Mouse (Mus musculus) neural tube, embryonic 10.5 days (tissue): ENCODE measurements around the gene Calm2.

Experiments
- DNase-seq: peaks from one replicate; pipeline ENCODE4 v3.0.0-alpha.2; 2017; ENCODE audit warnings: low spot score; ENCODE audit errors: extremely low spot score

The Calm2 gene

GRCm38 (mm10) chr17:87446767-87447611, at the start of gene Calm2:
Gene Calm2 (minus strand): TSS chr17:87446935.
- peak; percentile 99 for DNase-seq

DNA sequence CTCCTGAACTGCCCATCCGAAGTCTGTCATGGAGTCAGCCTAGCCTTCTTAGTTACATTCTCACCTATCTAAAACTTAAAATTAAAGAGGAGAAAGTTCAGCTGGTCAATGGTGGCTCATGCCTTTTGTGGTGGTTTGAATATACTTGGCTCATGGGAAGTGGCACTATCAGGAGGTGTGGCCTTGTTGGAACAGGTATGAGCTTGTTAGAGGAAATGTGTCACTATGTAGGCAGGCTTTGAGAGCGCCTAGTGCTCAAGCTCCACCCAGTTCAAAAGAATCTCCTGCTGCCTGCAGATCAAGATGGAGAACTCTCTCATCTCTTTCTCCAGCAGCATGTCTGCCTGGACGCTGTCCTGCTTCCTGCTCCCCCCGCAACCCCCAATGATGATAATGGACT, 48.8 kb upstream of the Calm2 start:
- no peak for DNase-seq

- DNase-seq = no peak
Observed at GRCm38 (mm10) chr17:87494310-87494709, 47.6 kb upstream of the Calm2 start.

DNA sequence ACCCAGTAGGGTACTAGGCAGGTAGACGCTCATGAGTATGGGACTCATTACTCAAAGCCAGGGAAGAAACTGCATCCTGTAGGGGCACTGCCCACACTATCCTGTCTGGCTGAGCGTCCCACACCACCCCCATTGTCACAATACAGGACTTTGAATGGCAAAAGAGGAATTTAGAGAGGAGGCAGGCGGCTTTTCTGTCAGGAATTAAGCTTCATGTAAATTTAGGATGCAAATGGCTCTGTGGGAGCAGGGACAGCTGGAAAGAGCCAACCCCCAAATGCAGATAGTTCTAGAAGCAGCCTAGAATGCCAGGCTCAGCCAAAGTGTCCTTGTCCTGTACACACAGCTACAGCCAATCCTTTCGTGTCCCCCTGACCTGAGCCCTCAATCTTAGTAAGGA, 45.6 kb upstream of the Calm2 start:
- no peak for DNase-seq

- DNase-seq = no peak
Observed at GRCm38 (mm10) chr17:87490295-87490694, 43.6 kb upstream of the Calm2 start.

GRCm38 (mm10) chr17:87485751-87486150, 39.0 kb upstream of the Calm2 start:
- DNase-seq = no peak

DNA sequence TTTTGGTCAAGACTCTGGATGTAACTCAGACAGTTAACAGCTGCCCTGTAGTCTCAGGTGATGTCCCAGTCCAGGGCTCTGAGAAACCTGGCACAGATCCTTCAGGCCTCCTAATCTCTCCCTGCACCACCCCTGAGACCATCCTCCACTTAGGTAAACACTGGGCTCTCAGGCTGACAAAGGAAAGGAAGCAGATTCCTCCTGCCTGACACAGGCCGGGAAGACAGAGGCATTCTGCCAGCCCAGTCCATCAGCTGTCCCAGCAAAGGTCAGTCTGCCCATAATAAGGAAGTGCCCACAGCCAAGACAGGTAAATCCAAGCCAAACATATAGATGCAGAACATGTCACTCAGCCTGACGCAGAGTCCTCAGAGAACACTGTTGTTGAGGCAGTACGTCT, 36.1 kb upstream of the Calm2 start:
- no peak for DNase-seq

DNA sequence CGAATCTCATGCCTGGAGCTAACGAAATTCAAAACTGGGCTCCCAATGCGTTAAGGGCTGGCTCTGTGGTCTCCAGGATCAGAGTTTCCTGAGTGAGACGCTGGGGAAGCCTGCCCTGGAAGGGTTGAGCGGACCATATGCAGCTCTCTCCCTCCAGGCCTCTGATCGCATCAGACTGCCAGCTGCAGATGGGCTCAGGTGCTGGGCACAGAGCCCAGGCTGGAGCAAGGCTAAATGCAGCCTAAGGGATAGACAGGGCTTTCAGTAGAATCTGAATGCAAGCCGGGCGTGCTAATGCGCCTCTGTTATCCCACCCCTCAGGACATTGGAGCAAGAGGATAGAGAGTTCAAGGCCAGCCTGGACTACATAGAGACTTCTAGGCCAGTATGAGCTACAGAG, 31.8 kb upstream of the Calm2 start:
- no peak for DNase-seq

DNA sequence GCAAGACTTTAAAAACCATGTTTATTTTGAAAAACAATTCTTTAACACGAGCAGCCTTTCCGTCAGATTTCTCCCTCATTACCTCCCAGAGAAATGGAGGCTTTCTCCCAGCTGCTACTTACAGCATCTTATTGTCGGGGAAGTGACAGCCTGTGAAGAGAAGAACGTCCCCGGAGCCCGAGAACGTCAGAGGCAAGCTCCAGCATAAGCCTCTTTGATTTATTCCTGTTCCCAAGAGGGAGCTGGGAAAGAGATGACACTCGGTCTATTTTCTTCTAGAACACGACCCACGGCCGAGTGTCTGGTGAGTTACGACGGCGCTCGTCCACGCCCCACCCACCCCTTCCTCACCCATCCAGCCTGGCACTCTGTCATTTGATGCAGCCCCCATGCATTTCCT, 30.9 kb upstream of the Calm2 start:
- DNase-seq = no peak

- no peak for DNase-seq
Observed at GRCm38 (mm10) chr17:87475356-87475755, 28.6 kb upstream of the Calm2 start.

- DNase-seq = no peak
Observed at GRCm38 (mm10) chr17:87474501-87474795, 27.7 kb upstream of the Calm2 start.

- peak; percentile 56 for DNase-seq
Observed at GRCm38 (mm10) chr17:87473736-87474500, 27.2 kb upstream of the Calm2 start.

DNA sequence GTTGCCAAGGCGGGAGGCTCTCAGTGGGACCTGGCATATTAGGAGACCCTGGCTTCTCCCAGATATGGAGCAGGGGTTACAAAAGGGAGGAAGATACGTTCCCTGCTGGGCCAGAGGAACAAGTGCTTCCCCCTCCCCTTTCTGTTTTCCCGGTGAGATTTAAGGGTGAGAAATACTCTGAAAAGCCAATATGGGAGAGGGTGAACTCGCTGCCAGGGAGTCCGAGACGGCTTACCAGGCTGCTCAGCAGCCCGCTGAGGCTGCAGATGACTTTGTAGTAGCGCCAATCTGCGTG, 26.7 kb upstream of the Calm2 start:
- no peak for DNase-seq

DNA sequence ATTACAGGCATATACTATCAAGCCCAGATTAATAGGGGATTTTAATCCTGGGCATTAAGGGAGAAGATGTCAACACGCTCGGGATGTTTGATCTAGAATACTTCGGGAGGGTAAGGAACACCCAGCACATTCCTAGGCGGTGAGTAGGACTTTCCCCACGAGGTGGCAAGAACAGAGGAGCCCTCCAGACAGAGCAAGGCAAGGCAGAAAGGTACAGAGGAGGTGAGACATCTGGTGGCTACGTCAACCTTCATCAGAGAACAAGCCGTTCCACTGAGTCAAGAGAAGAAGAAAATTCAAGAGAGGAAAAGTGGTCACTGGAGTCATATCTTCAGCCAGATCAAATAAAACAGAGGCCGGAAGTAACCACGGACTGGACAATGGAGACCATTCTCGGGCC, 26.1 kb upstream of the Calm2 start:
- no peak for DNase-seq

DNA sequence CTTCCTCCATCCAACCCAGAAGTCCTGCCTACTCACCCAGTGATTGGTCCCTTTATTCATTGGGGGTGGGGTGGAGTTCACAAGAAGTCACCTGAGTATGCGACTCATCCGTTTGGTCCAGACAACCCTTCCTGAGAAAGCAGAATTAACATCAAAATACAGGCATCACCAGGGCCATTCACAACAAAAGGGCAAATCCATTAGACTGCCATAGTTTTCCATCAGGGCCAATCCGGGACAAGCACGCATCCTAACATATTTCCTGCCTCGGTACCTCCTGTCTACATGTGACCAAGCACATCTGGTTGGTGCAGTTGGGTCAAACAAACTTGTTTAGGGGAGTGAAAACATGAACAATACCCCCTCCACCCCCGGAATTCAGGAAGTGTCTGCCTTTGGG, 24.9 kb upstream of the Calm2 start:
- no peak for DNase-seq

DNA sequence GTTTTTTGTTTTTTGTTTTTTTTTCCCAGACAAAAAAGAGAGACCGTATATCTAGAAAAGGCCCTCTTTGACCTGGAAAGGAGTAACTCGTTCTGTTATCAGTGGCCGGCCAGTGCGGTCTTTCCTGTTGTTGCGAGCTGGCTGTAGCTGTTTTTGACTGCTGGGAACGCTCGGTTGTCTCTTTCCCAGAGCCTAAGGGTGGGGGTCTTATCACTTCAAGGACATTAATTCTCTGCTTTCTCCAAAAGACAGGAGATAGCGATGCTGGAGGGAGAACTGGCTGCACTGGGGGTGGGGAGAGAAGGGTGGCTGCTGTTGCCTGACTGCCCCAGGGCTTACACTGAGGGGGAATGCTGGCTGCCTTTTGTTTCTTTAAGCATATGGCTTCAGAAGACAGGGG, 24.1 kb upstream of the Calm2 start:
- no peak for DNase-seq

DNA sequence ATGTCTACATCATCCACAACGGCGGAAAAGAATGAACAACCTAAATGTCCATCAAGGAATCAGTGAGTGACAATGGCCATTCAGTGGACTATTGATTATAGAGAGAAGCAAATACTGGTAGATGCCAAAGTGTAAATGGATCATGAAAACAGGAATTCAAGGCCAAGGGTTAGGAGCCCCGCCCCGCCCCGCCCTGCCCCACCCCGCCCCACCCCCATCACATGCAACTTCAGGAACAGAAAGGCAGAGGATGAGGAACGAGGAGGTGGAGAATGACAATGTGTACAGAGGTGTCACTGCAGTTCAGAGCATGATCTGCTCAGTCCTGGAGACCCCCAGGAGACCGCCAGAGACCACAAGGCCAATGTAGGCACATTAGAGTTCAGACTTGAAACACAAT, 23.5 kb upstream of the Calm2 start:
- no peak for DNase-seq

DNA sequence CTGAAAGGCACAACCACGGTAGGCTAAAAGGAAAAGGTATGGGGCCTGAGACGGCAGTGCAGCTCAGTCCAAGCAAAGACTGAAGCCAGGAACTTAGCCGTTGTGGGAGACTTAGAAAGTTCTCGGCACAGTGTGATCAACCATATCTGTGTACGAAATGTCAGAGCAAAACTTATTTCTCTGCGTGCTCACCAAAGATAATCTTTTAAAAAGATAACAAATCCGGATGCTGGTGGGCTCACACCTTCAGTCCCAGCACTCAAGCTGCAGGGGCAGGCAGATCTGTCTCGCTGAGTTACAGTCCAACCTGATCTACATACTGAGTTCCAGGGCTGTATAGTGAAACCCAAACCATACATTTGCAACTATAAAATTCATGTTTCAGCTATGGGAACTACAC, 22.7 kb upstream of the Calm2 start:
- DNase-seq = no peak

GRCm38 (mm10) chr17:87468616-87469015, 21.9 kb upstream of the Calm2 start:
- no peak for DNase-seq

GRCm38 (mm10) chr17:87461499-87461896, 14.8 kb upstream of the Calm2 start:
- no peak for DNase-seq

GRCm38 (mm10) chr17:87460669-87461498, 14.1 kb upstream of the Calm2 start:
- DNase-seq = no peak
